Mouse (Mus musculus): Measurements from ENCODE around the gene Nudt4.
A peak's percentile ranks its signal among the peaks of the same experiment; 100 is the strongest.

DNA sequence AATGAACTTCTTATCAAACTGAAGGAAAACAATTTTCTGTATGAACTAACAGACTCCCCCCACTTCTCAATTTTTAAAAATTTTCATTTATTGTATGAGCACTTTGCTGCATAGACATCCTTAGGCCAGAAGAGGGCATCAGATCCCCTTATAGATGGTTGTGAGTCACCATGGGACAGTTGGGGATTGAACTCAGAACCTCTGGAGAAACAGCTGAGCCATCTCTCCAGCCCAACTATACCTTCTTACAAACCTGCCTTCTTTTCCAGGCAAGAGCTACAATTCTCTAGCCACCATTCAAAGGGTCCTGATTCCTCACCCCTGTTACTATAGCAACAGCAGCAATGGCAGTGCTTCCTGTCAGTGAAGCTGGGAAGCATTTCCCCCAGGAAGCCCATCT, 12.2 kb downstream of the Nudt4 start:
- no peak for TF ChIP-seq PAX5 (IDR thresholded peaks at IDR 0.05; ENCODE audit: low read length)
- no peak for TF ChIP-seq KAT2A (IDR thresholded peaks at IDR 0.05; ENCODE audit: insufficient replicate concordance, low read length)
- TF ChIP-seq POLR2AphosphoS2 (IDR thresholded peaks at IDR 0.05; ENCODE audit: low read depth, low read length): no peak
- TF ChIP-seq CTCF (conservative IDR thresholded peaks at IDR 0.05 in 1 of 2, IDR thresholded peaks at IDR 0.05 in 1 of 2; ENCODE audit: low read depth in 2 of 2, low read length in 2 of 2): peak; percentile 26 to 61; a peak in 2 of 4 replicates
- no peak for TF ChIP-seq TCF12 (IDR thresholded peaks at IDR 0.05; ENCODE audit: low read depth, low read length)
- TF ChIP-seq EP300 (IDR thresholded peaks at IDR 0.05; ENCODE audit: low read length): no peak
- no peak for TF ChIP-seq POLR2A (IDR thresholded peaks at IDR 0.05; ENCODE audit: low read depth, low read length)
